Mouse (Mus musculus) cerebellum, adult 9-11 months (tissue): ENCODE results near the gene Mkrn1.
"Not testable (repeated sequence)": the region's sequence is repeated elsewhere in the genome, so short reads cannot be mapped to it uniquely, and the experiment has no call there.

Experiments used
- DNase-seq: peaks from one replicate; pipeline ENCODE4 v3.0.0; 2022

Gene Mkrn1

DNA sequence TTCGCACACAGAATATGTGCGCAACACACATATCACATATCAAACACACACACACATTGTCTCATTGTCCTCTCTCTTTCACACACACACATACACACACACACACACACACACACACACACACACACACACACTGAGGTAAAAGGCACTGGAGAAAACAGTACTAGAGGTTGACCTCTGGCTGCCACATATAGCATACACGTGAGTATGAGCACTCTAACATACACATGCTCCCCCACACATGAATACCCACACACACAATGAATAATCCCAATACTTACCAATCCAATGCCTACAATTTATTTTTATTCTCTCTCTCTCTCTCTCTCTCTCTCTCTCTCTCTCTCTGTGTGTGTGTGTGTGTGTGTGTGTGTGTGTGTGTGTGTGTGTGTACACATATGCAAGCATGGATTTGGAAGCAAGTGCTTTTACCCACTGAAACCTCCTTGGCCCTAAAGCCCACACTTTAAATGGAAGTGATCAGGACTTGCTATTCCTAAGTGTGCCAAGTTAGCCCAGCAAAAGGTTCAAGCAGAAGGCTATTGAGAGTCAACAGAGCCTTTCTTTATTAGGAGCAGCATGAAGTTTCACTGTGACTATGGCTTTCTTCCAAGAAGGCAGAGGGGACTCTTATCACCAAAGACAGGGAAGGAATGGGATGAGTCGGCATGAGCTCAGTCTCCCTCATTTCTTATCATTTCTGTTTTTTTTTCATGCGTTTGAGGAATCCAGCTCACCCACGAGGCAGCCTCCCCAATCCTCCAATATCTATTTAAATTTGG lies 8.9 kb upstream of the Mkrn1 start:
- no peak for DNase-seq

DNA sequence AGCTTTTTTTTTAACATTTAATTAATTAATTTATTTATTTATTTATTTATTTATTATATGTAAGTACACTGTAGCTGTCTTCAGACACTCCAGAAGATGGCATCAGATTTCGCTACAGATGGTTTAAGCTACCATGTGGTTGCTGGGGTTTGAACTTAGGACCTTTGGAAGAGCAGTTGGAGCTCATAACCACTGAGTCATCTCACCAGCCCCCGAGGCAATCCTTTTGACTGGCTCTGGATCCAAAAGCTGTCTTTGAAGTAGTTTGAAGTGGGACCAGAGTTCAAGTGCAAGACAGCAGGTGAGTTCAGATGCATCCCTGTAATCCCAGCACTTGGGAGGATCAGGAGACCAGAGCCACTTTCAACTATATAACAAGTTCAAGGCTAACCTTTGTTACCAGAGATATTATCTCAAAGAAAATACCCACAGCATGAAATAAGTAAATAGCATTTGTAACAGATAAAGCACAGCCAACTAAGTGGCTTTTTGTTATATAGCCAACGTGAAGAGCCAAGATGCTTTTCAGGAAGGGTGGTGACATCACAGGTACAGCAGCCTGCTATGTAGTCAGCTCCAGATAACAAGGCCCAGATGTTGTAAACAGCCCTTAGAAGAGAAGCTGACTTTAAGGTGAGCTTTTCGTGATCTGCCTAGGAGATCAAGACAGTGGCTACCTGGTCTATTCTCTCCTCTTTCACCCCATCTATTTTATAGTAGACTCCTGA lies 7.2 kb upstream of the Mkrn1 start:
- DNase-seq: no peak

DNA sequence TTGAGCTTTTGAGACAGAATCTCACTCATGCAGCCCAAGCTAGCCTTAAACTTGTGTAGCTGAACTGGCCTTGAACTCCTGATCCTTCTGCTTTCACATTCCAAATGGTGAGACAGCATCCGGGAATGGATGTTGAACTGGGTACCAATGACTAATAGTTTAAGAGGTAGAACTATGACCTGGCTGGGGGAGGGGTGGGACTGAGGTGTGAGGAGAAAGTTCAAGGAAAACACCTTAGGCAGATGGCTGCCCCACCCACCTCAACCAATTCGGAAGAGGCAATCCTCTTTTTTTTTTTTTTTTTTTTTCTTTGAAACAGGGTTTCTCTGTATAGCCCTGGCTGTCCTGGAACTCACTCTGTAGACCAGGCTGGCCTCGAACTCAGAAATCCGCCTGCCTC lies 6.5 kb upstream of the Mkrn1 start:
- no peak for DNase-seq

DNA sequence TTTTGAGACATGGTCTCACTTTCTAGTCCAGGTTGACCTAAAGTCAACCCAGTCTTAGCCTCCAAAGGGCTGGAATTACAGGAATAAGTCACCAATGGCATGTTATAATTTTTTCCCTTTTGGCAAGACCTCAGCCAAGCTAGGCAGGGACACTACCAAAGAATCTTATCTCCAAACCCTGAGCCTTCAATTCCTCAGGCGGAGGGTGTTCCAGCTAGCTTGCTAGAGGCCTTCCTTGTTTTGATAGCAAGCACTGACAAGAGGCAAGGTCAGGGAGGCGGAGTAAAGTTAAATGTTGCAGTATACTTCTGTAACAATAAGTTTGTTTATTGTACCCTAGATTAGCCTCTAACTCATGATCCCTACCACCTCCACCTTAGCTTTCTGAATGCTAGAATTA lies 4.9 kb upstream of the Mkrn1 start:
- DNase-seq: no peak

DNA sequence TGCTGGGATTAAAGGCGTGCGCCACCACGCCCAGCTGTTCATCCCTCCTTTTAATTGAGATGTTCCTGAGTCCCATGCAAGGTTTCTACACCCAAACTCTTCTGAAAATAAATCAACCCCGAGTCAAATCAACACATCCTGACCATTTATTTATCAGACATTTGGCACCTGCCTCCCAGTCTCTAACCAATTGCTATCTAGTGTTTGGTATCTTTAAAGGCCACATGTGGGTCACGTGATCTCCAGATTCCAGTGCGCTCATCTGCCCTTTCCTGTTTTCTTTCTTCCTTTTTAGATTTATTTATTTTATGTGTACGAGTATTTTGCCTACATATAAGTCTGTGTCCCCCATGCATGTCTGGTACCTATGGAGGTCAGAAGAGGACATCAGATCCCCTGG lies 3.4 kb upstream of the Mkrn1 start:
- no peak for DNase-seq

DNA sequence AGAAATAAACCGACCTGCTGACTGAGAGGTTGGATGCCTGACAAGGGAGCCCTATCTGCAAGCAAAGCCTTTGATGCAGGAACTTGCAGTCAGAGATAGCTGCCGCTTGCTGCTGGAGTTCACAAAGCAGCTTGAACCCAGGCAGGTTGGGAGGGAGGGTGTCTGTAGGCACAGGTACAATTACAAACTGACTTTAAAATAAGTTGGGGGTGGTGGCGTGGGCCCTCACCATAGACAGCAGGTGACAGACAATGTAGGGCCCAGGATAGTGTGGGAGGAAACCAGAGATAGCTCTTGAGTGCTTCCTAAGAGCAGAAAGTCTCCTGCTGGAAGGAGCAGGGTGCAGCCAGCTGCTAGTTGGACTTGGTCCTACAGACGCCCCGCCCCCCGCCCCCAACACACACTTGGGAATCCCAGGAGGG lies 2.9 kb upstream of the Mkrn1 start:
- no peak for DNase-seq

GRCm38 (mm10) chr6:39420867-39421266 lies 605 bp upstream of the Mkrn1 start:
- peak; percentile 45 for DNase-seq

DNA sequence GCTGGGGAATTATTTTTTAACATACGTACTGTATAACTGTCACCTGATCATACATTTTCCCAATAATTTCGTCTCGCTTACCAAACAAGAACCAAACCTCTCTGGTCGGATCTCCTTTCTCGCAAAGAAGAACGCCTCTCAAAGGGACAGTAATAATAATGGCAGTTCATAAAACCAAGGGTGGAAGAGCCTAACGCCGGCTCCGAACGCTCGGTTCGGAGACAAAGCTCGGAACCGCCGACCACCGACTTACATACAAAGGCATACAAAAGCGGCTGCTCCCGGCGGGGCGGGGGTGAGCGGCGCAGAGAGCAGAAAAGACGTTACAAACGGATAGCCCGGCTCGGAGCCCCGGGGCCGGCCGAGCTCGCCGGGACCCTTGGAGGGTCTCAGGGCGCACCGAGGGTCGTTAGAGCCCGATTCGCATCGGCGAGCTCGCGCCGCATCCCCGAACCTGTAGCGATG lies 844 bp downstream of the Mkrn1 start:
- DNase-seq: no peak

- not testable (repeated sequence) for DNase-seq
Measured at GRCm38 (mm10) chr6:39416654-39417053, 3.6 kb downstream of the Mkrn1 start.

DNA sequence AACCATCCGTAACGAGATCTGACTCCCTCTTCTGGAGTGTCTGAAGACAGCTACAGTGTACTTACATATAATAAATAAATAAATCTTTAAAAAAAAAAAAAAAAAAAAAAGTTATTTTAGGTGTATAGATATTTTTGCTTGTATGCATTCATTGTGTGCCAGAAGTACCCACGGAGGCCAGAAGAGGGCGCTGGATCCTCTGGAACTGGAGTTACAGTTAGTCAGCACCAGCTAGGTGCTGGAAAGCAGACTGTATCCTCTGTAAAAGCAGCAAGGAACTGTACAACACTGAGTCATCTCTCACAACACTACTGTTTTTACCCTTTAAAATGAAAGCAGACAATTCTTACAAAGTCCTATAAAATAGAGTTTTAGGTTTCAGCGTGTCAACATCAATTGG lies 4.5 kb downstream of the Mkrn1 start:
- DNase-seq: peak; percentile 54

- no peak for DNase-seq
Measured at GRCm38 (mm10) chr6:39414106-39414505, 6.2 kb downstream of the Mkrn1 start.

GRCm38 (mm10) chr6:39406480-39406879 lies 13.8 kb downstream of the Mkrn1 start:
- DNase-seq: no peak

- peak; percentile 50 for DNase-seq
Measured at GRCm38 (mm10) chr6:39403136-39403535, 17.1 kb downstream of the Mkrn1 start.

- no peak for DNase-seq
Measured at GRCm38 (mm10) chr6:39400343-39400742, 19.9 kb downstream of the Mkrn1 start.

DNA sequence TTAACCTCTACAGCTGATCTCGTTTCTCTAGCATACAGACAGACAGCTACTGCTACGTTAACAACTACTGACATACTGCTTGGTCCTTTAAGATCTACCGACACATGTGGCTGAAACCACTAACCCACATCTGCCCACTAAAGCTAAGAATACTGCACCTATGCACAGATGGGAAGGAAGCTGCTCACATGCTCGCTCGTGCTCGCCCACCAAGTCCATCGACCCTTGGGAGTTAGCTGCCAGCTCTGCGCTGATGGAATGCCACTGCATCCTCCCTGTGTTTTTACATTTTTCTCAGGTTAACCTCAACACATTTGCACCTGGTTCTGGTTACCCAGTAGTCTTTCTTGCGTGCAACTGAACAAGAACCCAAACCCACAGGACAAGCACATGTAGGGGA lies 21.9 kb downstream of the Mkrn1 start:
- DNase-seq: no peak

DNA sequence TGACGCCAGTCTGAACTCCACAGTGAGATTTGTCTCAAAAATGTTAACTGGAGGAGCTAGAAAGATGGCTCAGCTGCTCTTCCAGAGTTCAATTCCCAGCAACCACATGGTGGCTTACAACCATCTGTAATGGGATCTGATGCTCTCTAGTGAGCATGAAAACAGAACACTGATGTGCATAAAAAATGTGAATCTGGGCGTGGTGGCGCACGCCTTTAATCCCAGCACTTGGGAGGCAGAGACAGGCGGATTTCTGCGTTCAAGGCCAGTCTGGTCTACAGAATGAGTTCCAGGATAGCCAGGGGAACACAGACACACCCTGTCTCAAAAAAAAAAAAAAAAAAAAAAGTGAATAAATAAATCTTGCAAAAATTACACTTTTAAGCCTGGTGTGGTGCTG lies 23.2 kb downstream of the Mkrn1 start:
- DNase-seq: no peak

DNA sequence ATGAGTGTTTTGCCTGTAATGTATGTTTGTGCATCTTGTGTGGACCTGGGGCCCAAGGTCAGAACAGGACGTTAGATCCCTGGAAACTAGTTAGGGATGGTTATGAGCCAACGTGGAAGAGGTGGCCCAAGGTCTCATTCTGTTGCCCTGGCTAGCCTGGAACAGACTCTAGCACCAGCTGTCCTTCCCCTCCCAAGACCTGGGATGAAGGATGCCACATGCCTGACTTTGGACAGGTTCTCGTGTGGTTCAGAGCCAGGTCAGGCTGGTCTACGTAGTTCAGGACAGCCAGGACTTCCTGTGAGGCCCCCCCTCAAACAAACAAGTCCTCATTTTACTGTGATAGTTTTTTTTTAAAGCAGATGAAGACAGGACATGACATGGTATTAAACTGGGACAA lies 24.3 kb downstream of the Mkrn1 start:
- peak; percentile 51 for DNase-seq

- DNase-seq: no peak
Measured at GRCm38 (mm10) chr6:39395471-39395870, 24.8 kb downstream of the Mkrn1 start.

DNA sequence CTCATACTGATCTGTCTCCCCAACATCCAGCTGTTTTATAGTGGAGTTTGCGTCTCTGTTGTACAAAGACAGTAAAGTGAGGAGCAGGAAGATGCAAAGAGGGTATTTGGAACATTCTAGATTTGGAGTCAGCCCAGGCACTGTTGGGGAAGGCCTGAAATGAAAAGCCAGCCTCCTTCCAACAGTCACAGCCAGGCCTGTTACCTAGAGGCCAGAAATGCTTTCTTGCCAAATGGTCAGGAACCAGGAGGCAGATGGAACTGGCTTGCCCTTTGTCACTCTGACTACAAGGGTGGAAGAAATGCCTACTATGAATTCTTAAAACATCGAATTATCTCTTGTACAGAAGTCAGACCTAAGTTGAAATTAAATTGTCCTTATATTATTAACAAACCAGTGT lies 30.3 kb downstream of the Mkrn1 start:
- peak; percentile 59 for DNase-seq

DNA sequence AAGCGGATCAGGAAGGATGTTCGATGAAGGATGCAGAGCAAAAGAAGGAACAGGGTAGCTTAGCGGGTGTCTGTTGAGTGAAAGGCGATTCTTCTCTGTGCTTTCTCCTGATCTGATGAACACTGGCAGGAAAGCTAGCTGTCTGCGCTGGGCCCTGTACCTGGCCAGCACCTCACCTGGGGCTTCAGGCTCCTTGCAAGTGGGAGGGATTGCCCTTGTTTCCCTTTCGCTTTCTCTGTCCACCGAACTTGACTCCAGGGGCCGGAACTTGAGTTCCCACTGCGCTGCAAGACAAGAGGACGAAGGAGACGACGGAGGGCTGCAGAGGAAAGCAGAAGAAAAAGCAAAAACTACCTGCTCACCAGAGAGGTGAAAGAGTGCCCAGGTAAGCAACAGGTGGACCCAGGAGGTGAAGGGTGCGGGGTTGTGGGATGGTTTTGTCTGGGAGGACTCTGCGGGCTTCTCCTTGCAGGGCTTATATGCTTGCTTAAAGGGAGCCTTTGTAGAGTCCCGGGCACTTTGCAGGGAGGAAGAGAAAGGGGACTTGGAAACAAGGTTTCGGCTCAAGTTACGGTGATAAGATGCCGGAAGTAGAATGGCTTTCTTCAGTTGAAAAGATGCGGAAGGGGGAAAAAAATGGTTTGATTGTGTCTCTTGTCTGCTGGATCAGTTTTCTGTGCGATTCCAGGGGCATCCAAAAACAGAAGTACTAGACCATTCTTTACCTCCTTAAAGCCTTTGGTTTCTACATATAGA lies 39.0 kb downstream of the Mkrn1 start, which contains the start of gene Rab19:
Gene Rab19, plus strand, starts transcription at position 51 of the 756 bp plus-strand sequence.
- no peak for DNase-seq

GRCm38 (mm10) chr6:39380276-39380675 lies 40.0 kb downstream of the Mkrn1 start:
- no peak for DNase-seq

DNA sequence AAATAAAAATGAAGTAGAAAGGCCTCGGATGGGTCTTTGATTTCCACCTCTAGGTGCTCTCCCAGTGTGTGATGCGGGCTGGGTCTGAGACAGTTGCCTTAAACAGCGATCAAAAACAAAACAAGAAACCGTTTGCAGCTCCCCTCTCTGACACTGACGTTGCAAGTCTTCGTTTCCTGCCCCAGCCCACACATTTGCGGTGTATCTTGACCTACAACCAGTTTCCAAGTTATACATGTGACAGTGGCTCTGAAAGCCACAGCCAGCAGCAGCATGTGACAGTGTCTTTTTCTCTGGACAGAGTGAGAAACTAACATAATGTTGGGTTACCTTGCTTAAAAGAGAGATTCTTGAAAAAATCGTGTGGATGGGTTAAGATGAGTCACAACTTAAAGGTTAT lies 40.5 kb downstream of the Mkrn1 start:
- DNase-seq: no peak

DNA sequence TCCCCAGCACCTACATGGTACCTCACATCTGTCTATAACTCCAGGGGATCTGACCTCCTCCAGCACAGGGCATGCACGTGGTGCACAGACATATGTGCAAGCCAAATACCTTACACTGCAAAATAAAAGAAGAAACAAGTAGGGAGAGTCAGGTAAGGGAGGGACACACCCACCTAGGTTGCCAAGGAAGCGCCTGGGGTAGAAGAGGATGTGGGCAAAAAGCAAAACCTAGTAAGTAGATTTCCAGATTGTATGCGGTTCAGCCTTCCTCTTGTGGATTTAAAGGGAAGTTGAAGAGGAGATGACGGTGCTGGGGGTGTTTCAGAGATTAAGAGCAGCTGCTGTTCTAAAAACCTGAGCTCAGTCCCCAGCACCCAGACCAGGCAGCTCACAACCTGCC lies 41.0 kb downstream of the Mkrn1 start:
- no peak for DNase-seq
